Mouse (Mus musculus): Measurements from ENCODE around the gene Frem1. TPM values are rescaled to one million over a fixed set of nuclear protein-coding genes. Genes with fewer than 3 reads are reported as not detected.

The Frem1 gene
- total RNA-seq (2021) (under 1 TPM; 0.40 to 0.66 TPM), polyA plus RNA-seq (2012; rRNA removed) (0.11 and 0.95 TPM in 2 replicates)
- long read RNA-seq, result 0 reads

DNA sequence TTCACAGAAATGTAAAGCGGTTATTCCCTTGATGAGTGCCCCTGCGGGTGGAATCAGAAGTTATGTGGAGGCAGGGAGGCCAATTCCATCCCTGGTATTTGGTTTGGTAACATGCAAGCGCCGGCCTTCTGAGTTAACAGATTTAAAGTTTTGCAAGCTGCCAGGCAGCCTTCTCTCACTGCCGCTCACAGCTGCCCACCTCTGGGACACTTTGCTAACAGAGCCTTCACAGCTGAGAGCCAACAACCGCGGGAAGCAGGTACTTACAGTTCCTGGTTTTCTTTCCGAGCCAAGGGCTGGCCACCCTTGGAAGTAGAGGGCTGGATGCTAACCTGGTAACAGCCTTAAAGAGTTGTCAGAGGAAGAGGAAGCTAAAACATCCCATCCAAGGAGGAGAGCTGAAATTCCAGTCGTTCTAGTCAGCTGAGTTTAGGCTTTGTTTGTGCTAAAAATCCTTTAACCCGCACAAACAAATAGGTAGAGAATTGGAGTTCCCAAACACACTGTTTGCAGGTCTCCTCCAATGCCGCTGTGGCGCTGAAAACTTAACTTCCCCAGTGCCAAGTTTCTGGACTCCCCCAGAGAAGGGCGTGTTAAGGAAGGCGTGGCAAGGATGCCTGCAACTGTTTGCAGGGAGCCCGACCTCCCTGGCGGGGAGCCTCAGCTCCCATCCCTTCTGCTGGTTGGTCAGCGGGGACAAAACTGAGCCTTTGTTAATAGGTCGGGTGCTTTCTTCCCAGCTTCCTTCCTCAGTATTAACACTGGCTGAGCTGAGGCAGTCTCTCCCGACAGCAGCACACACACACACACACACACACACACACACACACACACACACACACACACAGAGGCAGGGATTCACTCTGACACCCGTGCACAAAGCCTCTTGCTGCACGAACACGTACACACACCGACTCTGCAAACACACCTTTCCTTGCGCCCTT is at the start of gene Frem1:
Frem1 (minus strand) TSS at position 706 of the 944 bp plus-strand sequence.
- DNase-seq, result peak; percentile 4

DNA sequence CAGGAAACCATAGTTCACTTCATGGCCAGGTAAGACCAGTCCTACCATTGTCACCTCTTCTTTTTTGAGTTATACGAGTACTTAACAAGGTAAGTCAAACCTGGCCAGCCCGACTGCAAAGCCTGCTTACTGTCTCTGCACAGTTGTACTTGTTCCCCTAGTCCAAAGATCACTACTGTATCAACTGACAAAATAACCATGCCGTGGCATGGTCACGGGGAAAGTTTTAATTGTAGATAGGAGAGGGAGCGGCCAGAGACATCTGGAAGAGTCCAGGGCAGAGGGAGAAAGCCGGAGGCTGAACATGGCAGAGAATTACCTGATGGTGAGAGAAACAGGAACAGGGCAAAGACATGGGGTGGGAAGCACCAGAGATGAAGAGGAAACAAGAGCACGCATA is 46.9 kb upstream of the Frem1 start:
- no peak for DNase-seq

DNA sequence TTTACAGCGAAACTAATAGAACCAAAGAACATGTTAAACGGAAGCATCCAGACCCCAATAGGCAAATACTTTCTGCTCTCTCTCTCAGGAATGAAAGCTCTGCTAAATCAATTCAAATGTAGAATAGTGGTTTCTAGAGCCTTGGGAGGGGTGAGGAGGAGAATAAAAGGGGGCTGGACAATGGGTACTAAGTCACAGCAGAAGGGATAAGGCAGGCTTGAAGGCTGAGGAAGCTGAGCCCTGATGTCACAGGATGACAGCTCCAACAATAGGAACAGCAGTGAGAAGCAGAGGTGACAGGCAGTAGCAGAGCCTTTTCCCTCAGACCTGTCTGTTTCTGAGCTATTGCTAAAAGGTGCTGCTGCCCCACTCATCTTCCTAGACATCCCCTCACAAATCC is 41.8 kb upstream of the Frem1 start:
- DNase-seq, result no peak

DNA sequence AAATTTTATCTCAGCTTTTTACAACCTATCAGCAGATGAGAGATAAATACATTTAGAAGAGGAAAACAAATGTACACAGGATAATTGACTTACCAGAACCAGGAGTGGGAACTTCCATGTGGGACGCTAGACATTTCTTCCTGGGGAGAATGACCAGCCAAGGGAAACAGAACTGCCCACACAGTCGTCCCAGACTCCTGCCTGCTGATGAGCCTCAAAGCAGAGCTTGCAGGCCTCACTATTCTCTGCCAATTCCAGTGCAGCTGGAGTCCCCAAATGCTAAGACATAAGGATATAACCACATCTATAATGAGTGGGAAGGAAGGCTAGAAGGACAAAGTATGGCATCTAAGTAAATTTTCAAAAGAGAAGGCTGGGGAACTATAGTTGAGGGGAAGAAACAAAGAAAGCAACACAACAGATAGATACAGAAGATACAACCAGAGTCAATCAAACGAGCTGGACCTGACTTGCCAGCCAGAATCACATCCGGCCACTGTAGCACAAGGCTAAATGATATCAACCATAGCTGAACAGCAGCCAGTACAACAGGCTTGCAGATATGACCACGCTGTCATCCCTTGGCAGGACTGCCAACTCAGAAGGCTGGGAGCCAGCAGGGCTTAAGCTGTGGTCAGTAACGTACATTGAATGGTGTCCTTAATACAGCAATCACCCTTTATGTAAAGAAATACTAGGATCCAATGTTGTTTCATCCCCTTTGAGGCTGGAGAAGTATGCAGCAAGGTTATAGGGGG is 38.7 kb upstream of the Frem1 start:
- DNase-seq, result peak; percentile 54

DNA sequence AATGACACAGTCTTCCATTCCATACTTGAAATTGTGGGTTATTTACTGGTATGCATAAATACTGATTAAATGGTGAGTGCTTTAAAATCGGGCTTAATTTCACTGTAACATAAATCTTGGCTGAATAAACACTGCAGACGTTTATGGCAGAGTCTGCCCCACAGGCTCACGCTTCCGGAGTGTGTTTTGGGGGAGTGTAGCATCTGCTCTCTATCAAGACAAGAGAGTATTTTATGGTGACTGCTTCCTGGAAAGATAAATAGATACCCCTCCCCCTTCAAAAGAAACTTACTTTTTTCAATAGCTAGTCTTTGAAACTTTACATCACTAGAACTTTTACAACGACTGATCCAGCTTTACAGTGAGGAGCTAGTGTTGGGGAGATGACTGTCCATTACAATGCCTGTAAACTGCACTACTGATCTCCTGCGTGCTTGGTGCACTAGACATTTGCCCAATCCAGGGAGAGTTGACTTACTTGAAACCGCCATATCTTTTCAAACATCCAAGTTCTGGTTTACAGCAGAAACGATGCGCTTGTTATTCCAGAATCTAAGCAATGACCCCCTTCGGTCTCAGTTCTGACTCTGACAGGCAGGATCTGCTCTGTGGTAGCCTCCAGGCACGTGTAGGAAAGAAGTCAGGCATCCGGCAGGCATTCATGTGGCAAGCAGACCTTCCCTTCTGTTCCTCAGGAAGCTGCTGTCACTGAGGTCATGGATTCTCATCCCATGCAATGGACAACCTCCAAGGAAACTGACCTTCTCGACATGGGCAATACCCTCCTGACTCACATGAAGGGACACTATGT is 28.4 kb upstream of the Frem1 start:
- DNase-seq, result peak; percentile 9

DNA sequence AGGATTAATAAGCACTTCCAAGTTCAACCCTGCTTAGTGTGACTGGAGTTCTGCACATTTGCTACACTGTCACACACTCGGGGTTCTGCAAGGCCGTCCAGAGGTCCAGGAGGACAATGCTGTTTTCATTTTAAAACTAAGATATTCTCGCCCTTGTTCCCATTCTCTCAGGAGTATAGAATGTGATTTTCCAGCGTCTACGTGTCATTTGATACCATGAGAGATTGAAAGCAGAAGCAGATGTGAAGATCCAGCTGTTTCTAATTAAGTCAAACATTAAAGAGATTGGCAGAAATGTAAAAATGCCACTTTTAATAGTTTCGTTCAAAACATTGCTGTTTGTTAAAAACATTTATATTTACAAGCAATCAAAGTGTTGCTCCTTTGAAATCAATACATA is 12.1 kb upstream of the Frem1 start:
- DNase-seq, result no peak

DNA sequence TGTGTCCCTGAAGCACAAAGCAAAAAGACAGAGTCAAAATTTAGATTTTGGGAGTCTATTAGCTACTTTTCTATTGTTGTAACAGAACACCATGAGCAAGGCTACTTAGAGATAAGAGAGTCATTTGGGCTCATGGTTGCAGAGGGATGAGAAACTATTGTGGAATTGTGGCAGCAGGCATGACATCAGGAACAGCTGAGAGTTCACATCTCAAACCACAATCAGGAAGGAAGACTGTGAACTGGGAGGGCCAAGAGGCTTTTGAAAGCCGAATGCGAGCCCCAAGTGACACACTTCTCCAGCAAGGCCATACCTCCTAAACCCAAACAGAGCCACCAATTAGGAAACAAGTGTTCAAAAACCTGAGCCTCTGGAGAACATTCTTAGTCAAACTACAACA is 9.4 kb upstream of the Frem1 start:
- no peak for DNase-seq

DNA sequence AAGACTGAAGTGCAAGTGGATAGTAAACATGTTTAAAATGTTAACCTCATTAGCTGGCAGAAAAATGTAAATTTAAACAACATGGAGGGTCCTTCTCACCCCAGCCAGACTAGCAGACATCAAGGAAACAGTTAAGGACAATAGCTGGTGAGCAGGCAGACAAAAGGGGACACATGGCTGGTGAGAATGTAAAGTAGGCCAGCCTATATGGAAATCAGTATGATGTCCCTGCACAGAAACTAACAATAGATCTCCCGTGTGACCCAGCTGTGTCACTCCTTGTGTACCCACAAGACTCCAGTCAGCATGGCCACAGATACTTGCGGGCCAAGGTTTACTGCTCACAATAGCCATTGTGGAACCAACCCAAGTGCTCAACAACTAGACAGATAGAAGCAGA is 6.5 kb upstream of the Frem1 start:
- no peak for DNase-seq

DNA sequence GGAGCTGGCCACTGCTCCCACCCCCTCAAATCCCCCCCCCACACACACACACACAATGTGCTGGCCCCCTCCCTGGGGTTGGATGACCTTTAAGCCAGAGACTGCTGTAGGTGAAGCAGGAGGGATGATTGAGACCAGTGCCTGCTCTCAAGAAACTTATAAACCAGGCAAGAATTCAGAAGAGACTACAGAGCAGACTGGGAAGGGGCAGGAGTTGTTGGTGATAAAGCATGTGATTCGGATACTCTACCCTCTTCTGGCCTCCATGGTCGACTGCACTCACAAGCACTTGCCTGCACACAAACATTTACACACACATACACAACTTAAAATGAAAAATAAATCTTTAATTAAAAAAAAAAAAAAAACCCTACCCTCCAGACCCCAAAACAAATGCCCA is 6.0 kb upstream of the Frem1 start:
- DNase-seq, result no peak

DNA sequence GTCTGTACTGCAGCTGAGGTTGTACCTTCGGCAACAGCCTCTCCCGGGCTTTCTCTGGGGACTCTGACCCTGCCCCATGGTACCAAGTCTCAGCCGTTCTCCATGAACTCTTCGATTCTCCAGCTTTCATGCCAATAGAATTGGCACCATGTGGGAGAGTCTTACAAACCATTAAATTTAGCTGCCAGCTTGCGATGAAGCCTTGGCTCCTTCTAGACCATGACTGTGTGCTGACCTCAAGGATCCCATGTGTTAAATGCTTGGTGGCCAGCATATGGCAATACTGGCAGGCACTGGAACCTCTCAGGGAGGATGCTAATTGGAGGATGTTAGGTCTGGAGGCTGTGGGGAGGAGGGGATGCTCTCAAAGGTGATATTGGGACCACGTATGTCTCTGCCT is 4.4 kb upstream of the Frem1 start:
- DNase-seq, result no peak

DNA sequence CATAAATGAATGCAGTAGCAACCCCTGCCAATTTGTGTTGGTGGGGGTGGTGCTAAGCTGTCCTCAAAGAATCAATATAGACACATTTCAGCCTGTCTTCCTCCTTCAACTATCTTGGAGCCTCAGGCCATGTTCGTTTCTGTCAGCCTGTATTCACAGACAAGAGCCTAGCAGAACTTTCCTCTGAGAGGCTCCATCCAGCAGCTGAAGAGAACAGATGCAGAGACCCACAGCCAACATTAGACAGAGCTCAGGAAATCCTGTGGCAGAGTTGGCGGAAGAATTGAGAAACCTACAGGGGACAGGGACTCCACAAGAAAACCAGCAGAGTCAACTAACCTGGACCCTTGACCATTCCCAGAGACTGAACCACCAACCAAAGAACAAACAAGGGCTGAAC is 3.3 kb upstream of the Frem1 start:
- no peak for DNase-seq

DNA sequence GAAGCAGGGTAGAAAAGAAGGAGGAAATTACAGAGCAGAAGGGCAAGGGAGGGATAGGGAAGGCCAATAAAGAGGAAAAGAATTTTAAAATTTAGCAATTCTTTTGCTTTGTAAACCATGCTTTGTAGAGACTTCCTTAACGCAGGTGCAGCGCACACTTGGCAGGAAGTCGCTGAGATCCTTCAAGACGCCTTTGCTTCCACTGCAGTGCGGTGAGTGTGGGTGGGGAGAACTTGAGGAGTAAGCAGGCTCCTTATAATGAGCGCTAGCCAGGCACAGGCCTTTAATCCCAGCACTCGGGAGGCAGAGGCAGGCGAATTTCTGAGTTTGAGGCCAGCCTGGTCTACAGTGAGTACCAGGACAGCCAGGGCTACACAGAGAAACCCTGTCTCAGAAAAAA is 1.1 kb upstream of the Frem1 start:
- DNase-seq, result no peak

DNA sequence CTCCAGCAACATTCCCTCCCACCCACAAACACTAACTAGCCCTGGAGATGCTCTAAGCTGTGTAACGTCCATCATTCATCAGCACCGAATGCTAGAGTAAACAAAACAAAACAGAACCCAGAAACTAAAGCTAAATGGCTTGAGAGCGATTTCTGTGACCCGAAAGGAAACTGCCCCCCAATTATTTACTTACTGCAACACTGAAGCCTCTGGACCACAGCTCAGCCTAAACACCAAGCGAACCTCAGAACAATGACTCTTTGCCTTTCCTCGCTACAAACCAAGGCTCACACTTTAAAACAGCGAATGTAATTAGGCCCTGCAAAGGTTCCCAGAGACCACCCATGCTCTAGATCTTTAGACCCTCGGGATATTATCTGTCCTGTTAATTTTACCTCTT is 963 bp downstream of the Frem1 start:
- no peak for DNase-seq

DNA sequence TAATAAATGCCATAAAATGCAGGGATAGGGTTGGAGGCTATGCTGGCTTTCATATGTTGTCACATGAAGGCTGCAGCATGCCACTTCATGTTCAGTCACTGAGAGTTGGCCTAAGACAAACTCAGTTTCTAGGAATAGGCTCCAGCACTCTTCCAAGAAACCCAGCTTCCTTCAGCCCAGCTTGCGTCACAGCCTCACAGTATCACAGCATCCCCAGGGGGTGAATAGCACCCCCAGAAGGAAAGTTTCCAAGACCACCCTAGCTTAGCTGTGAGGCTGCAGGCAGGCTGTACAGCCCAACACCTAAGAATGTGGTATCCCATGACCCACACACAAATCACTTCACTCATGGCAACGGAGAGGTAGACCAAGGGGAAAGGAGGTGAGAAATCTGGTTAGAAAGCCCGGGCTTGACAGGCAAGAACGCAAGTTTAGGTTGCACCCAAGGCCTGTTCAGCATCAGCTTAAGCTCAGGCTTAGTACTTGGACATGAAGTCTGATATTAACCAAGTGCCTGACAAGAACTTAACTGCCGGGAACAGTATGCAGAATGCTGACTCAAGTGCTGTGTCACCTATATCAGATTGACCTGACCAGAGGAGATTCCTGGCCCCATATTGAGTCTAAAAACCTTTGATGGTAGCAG is 1.9 kb downstream of the Frem1 start:
- DNase-seq, result no peak

DNA sequence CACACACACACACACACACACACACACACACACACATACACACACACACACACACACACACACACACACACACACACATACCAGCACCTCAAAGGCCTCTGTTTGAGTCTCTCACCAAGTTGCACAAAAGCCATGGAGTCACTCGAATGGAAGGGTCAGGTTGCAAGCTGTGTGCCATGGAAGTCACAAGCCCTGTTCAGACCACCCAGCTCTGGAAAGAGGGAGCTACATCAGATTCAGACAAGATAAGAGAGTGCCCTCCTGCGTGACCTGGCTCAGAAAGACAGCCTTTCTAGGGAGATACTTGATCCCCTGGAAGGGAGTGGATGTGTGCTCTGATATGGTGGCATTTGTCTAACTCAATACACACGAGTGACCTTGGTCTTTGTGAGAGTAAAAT is 2.9 kb downstream of the Frem1 start:
- DNase-seq, result no peak

DNA sequence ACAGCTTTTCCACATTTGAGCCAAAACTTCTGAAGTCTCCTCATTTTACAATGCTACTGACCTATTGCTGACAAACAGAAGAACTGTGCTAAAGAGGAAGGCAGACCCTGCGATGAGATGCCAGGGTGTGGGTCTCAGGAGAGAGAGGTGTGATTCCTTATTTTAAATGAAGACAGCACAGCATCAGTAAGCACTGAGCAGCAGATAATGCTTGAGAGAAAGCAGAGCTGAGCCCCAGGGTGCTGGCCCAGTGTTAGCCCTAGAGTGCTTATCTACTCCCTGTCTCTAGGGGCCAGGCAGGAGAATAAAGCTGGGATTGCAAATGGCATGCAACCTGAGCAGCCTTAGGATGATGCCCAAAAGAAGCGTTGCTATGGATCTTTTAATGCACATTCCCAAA is 3.6 kb downstream of the Frem1 start:
- DNase-seq, result no peak

DNA sequence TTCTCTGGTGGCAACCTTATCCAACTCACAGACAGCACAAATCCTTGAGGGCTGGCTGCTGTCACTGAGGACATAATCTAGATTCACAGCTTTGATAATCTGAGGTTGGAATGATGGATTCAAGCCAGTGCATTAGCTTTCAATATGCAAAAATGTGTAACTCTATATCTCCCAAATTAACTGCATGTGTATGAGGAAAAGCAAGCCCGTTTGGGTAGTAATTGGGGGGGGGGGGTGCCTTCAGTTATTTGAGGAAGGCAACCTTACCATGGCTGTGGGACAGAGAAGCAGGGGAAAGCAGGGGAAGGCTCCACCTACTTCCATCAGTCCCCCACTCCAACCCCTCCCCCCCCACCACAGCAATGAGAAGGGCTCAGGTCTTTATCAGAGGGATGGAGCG is 5.3 kb downstream of the Frem1 start:
- DNase-seq, result no peak

DNA sequence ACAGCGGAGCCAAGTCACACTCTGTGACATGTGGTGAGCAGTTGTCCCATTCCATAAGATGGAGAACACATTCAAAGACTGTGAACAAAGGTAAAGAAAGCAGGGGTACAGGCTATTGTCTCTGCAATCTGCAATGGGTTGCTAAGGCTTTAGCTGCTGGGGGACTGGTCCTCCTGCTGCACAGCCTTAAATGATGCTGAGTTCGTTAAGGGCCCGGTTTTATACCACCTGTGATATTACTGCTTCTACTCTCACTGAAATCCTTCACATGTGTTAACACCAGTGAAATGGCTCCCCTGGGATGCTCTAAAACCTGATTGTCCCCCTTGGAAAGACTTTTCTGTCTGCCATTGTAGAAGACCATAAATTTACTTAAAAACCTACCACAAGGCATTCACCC is 6.1 kb downstream of the Frem1 start:
- DNase-seq, result no peak

DNA sequence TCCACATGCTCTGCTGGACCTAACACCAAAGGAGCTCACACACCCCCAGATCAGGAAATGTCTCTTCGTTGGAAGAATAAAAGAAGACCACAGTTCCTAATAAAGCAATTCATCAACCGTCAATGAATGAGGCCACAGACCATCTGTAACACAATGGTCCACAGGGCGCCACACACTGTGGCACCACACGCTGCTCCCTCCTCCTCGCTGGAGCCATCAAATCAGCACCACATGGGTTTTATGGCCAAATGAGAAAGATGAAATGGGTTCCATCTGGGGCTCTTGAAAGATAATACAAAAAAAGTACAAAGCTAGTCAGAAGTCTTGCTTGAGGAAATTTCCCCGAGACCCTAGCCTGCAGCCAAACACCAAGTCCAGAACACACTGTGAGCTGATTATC is 6.9 kb downstream of the Frem1 start:
- DNase-seq, result no peak

DNA sequence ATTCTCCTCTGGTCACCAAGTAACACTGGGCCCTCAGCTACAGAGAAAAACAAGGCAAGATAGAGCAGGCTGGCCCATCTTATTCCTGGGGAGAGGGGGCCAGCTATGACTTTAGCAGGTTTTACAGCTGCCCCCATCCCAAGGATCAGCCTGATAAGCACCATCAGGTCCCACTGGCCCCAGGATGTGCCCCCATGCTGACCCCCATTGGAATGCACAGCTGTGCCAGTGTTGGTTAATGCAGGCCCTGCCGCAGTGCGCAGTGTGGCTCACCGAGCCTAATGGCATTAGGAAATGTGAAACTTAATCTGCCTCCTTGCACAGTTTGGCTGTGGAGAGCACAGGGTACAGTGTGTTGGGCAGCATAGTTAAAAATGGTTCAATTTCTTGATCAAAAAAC is 11.4 kb downstream of the Frem1 start:
- DNase-seq, result no peak

DNA sequence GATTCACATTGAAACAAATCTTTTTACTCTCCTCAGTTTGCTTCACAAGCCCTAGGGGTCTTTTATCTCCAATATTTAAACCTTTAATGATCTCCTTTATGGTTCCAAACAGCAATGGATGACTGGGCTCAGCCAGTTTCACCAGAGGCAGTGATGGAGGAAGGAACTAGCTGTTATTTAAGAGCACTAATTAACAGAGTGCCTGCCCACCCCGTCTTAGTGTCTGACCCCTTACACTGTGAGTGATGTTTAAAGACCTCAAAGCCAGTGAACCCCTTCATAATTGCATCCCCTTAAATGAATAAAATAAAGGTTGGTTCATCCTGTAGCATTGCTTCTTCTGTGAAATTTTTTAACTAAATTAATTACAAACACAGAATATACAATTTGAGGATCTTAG is 19.4 kb downstream of the Frem1 start:
- DNase-seq, result no peak

DNA sequence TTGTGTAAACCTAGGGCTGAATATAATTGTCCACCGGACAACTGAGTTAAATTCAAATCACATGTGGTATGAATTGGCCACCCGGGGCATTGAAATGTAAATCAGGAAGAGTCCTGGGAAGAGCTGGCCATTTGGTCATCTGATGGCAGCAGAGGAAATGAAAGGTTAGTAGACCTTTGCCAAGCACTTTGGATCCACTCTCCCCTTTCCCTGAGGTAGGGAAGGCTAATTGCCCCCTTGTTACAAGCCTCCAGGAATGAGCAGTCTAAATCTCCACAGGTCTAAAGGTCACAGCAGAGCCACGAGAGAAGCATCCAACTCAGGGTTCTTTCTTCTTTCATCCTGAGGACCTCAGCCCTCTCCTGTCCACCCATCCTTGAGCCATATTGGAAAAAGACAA is 20.5 kb downstream of the Frem1 start:
- DNase-seq, result no peak
